Comparison of ENCODE assay signal across 10 mouse cellular contexts in the genomic region with DNA sequence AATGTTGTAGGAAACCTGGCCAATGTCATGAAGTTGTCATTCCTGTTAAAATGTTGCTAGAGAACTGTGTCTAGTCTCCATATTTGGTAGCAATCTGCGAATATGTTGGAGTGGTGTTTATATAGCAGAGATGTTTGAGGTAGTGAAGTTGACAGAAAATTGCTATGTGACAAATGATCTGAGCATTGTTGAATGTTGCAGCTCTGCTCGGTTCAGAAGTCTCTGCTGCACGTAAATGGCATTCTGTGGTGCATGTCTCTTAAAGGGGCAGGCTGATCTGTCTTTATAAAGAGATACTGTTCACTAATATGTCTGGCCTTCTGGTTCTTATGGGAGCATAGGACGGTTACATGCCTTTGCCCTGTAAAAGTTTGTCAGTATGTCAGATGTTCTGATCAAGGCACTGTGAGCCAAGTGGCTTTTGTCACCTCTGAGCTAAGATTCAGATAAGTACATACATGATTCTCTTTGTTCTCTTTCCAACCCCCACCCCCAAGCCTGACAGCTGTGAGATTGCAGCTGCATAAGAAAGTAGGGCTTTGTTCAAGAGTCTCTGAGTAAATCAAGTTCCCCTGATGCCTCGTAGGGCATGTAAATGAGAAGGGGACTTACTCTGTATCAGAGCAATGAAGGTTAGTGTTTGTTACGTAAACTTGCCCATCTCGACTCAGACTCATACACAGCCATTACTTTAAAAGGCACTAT.
DNase-seq lines count a peak whose midpoint lies in the region; ATAC-seq and TF ChIP-seq lines count a peak whose summit lies in the region.
"Had no signal": no experiment of that assay in that cellular context is flagged by ENCODE, and none has a peak within 500 bp of the region (broad histone marks: within the 10 kb centered on the region; RNA-seq: fewer than 3 reads in every experiment).

No protein-coding gene starts in this region.

- H3K9me3 ChIP-seq in lung, embryonic 16.5 days (ENCODE audit: control insufficient read depth, low read length): no peaks in the 10 kb centered on the region
- no peaks in the 10 kb centered on the region for H3K9me3 ChIP-seq in forebrain, embryonic 12.5 days
- H3K9me3 ChIP-seq in midbrain, embryonic 11.5 days (ENCODE audit: control insufficient read depth, low read length): no peaks in the 10 kb centered on the region
- no peaks in the 10 kb centered on the region for H3K9me3 ChIP-seq in stomach, embryonic 16.5 days (replicated peaks; ENCODE audit: control insufficient read depth, low read length)

- H3K4me1 ChIP-seq in lung, embryonic 16.5 days (replicated peaks; ENCODE audit: control insufficient read depth, insufficient read depth, low read length): peaks cover 5% of the 10 kb centered on the region; the same call in 1 of the 2 replicates
- 0 out of 2 replicates have a peak, but pooled peaks cover 2% of the 10 kb centered on the region for H3K4me1 ChIP-seq in lung, adult 2 months (ENCODE audit: control insufficient read depth, insufficient read depth, low read length)
- peaks cover 10% of the 10 kb centered on the region for H3K4me1 ChIP-seq in forebrain, embryonic 12.5 days
- H3K4me1 ChIP-seq in midbrain, embryonic 11.5 days (ENCODE audit: control insufficient read depth, insufficient read depth, low read length): peaks cover 9% of the 10 kb centered on the region
- H3K4me1 ChIP-seq in stomach, embryonic 16.5 days (ENCODE audit: control insufficient read depth, insufficient read depth, low read length): peaks cover 7% of the 10 kb centered on the region; the same call in 1 of the 2 replicates

- peak overlapping the region; percentile 1; the same call in 1 of the 2 replicates for H3K27ac ChIP-seq in lung, embryonic 16.5 days (ENCODE audit: low read length)
- H3K27ac ChIP-seq in forebrain, embryonic 12.5 days: peak overlapping the region; percentile 63; the same call in 1 of the 2 replicates
- peak overlapping the region; percentile 37 for H3K27ac ChIP-seq in midbrain, embryonic 11.5 days (ENCODE audit: low read depth, low read length)
- peak overlapping the region; percentile 73 for H3K27ac ChIP-seq in stomach, embryonic 16.5 days (ENCODE audit: low read length)

- H3K36me3 ChIP-seq in lung, embryonic 16.5 days (ENCODE audit: control insufficient read depth, insufficient read depth, low read length): no peaks in the 10 kb centered on the region
- H3K36me3 ChIP-seq in forebrain, embryonic 12.5 days (replicated peaks): no peaks in the 10 kb centered on the region
- H3K36me3 ChIP-seq in midbrain, embryonic 11.5 days (ENCODE audit: control insufficient read depth, insufficient read depth, low read length): no peaks in the 10 kb centered on the region
- H3K36me3 ChIP-seq in stomach, embryonic 16.5 days (ENCODE audit: control insufficient read depth, insufficient read depth, low read length): no peaks in the 10 kb centered on the region

- 17% methylated on average over 7 of the region's 7 CpGs for WGBS in lung, embryonic 16.5 days
- WGBS in lung, adult 2 months: 32% methylated on average over 7 of the region's 7 CpGs
- WGBS in forebrain, embryonic 12.5 days: 29% methylated on average over 7 of the region's 7 CpGs
- 32% methylated on average over 7 of the region's 7 CpGs for WGBS in midbrain, embryonic 11.5 days
- WGBS in stomach, embryonic 16.5 days: 16% methylated on average over 7 of the region's 7 CpGs

- DNase-seq in lung, adult 2 months: no peak
- DNase-seq in midbrain, embryonic 11.5 days (ENCODE audit: low spot score, missing footprints): peak; percentile 93
- no peak for DNase-seq in adrenal gland, adult 8-10 months
- no peak for DNase-seq in left cerebral cortex, postnatal 10 days (ENCODE audit: extremely low spot score in 1 of 2, low spot score in 2 of 2)
- DNase-seq in left cerebral cortex, adult 18-20 months (ENCODE audit: low spot score in 2 of 2): no peak
- DNase-seq: kidney, adult 8-10 months; liver had no signal

- no peaks in the 10 kb centered on the region for H3K27me3 ChIP-seq in lung, embryonic 16.5 days (ENCODE audit: control insufficient read depth, insufficient read depth, low read depth, low read length)
- H3K27me3 ChIP-seq in forebrain, embryonic 12.5 days: no peaks in the 10 kb centered on the region
- no peaks in the 10 kb centered on the region for H3K27me3 ChIP-seq in midbrain, embryonic 11.5 days (ENCODE audit: control insufficient read depth, insufficient read depth, low read length)
- H3K27me3 ChIP-seq in stomach, embryonic 16.5 days (ENCODE audit: control insufficient read depth, insufficient read depth, low read length): no peaks in the 10 kb centered on the region

- H3K4me2 ChIP-seq in lung, embryonic 16.5 days (ENCODE audit: low read depth, low read length): no peak overlapping the region
- no peak overlapping the region for H3K4me2 ChIP-seq in forebrain, embryonic 12.5 days
- no peak overlapping the region for H3K4me2 ChIP-seq in midbrain, embryonic 11.5 days
- no peak overlapping the region for H3K4me2 ChIP-seq in stomach, embryonic 16.5 days (ENCODE audit: low read depth, low read length)

- TF ChIP-seq CTCF in lung, adult 2 months (IDR thresholded peaks at IDR 0.05; ENCODE audit: insufficient read depth, low read length): no peak

- no peak overlapping the region for H3K4me3 ChIP-seq in lung, embryonic 16.5 days (ENCODE audit: low read length)
- H3K4me3 ChIP-seq in lung, adult 2 months (replicated peaks; ENCODE audit: extremely low read depth, low read depth, low read length): no peak overlapping the region
- no peak overlapping the region for H3K4me3 ChIP-seq in forebrain, embryonic 12.5 days (replicated peaks)
- no peak overlapping the region for H3K4me3 ChIP-seq in midbrain, embryonic 11.5 days (ENCODE audit: low read depth, low read length)
- H3K4me3 ChIP-seq in stomach, embryonic 16.5 days (replicated peaks; ENCODE audit: low read length): no peak overlapping the region

- intact Hi-C loops in left cerebral cortex, postnatal 10 days (cut with DNase I): no loop called here

- peak; percentile 81 for ATAC-seq in lung, embryonic 16.5 days (ENCODE audit: low read depth)
- peak; percentile 83 for ATAC-seq in forebrain, embryonic 12.5 days (ENCODE audit: low FRiP score)
- peak; percentile 91 for ATAC-seq in midbrain, embryonic 11.5 days (ENCODE audit: low FRiP score)
- ATAC-seq in stomach, embryonic 16.5 days (ENCODE audit: insufficient read depth, low FRiP score): peak; percentile 86

- no peak overlapping the region for H3K9ac ChIP-seq in lung, embryonic 16.5 days (ENCODE audit: low read length)
- no peak overlapping the region for H3K9ac ChIP-seq in forebrain, embryonic 12.5 days
- H3K9ac ChIP-seq in midbrain, embryonic 11.5 days (ENCODE audit: low read length): no peak overlapping the region
- H3K9ac ChIP-seq in stomach, embryonic 16.5 days (ENCODE audit: low read length): no peak overlapping the region

- TF ChIP-seq POLR2A in lung, adult 2 months (IDR thresholded peaks at IDR 0.05; ENCODE audit: borderline replicate concordance, extremely low read depth, low read depth, low read length): no peak

Comparison
In these comparisons a context has a peak if more than half of its experiments do, and no peak if none do; other contexts are left out.
1. H3K27ac ChIP-seq: peak in every context shown above with its lines; median percentile 73 in stomach, embryonic 16.5 days; 63 in forebrain, embryonic 12.5 days; 37 in midbrain, embryonic 11.5 days; 1 in lung, embryonic 16.5 days.